Mouse (Mus musculus): ENCODE measurements around the gene Rapsn.

Rapsn gene

DNA sequence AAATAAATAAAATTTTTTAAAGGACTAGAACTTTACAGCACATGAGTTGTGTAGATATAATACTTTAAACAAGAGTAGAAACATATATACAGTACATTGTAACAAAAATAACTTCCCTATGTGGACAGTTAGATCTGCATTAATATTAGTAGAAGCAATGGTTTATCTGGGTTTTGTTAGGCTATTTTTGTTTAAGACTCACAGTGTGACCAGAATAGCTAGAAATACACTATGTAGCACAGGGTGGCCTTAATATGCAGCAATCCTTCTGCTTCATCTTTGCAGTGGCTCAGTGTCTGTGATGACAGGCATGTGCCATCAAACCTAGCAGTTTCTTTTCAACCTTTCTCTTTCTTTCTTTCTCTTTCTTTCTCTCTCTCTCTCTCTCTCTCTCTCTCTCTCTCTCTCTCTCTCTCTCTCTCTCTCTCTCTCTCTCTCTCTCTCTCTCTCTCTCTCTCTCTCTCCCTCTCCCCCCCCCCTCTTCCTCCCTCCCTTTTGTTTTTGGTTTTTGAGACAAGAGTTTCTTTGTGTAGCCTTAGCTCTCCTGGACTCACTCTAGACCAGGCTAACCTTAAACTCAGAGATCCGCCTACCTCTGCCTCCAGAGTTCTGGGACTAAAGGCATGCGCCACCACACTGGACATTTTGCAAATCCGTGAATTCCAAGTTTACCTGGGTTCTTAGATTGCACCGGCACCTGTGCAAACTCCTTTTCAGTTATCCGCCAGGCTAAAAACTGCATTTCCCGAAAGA, 17.9 kb downstream of the Rapsn start:
- peak; percentile 51 for DNase-seq (ENCODE audit: low read depth, low spot score)

DNA sequence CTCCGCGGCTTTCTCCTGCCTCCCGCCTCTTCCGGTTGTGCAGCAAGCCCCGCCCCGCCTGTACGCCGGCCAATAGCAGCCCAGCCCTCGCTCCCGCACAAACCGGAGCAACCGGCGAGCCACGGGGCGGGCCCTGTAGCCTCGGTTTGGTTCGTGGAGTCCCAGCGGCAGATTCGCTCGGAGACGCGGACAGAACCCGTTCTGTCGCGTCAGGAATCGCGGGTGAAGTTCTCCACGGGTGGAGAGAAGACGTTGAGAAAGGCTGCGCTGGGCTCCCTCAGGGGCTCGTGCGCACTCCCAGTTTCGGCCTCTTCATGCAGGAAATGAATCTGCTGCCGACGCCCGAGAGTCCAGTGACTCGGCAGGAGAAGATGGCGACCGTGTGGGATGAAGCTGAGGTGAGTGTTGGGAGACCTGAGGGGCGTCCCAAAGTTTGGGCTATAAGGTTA, 18.5 kb downstream of the Rapsn start, which contains the start of gene Psmc3:
Gene Psmc3, plus strand, starts transcription at position 76 of the 449 bp plus-strand sequence.
- DNase-seq (ENCODE audit: low read depth, low spot score), result peak; percentile 95

DNA sequence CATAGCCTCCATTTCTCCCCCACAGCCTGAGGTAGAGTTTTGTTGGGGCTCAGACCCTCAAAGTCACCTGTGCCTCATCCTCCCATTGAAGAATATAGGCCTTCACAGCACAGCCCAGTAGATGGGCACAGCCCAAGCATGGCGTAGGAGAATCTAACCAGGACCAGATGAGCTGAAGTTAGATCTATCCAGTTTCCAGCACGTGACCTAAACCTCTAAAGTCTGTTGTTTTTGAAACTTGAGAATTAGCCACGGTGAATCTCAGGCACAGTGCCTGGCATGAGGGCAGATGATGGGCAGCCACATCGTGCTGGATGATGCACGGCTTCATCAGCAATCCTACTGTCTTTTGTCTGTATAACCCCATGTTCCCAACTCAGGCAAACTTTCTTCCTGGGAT, 23.0 kb downstream of the Rapsn start:
- DNase-seq (ENCODE audit: low read depth, low spot score), result no peak

DNA sequence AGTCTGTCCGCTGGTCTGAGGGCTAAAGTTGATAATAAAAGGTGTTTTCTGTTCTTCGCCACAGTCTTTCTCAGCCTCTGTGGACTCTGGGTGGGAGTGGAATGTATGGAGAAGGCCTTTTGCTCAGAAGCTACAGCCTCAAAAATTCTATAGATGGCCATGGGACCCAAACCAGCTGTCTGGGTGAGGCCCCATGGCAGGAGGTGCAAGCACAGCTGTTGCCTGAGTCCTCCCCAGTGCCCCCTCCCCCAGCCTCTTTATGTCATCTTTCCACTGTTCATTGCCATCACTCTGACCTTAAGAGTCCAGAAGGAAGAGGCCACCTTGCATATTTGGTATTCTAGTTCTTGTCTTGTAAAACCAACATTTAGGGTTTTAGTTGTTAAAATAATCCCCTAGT, 24.0 kb downstream of the Rapsn start:
- no peak for DNase-seq (ENCODE audit: low read depth, low spot score)

DNA sequence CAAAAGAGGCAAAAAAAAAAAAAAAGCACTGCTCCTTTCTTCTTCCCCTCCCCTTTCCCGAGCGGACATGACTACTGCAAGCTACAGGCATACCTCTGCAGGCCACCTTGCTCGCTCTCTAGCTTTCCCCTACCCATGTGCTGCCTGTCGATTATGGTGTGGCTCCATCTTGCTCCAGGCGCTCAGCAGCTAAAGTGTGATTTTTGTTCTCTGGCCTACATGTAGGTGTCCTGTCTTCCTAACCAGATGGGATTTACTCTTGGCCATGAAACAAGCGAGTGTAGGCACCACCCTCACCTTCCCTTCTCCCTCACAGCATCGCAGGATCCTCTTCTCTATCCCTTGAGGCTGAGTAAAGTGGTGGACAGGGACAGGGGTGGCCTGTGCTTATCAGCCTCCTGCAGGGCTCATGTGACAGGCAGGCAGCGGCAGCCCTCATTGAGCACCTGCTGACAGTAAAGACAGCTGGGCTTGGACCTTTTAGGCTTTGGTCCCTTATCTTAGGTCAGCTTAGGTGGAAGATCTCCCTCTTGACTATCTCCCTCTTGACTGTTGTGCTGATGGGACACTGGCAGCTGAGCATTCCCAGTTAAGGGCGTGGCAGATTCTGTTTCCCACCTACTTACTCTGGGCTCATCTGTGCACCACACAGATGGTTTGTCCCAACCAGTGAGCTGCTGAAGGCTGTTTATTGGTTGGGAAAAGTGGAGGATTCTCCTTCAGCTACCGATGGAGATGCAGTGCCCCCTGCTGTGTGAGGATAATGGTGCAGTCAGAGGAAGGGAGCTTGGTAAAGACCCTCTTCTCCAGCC, 25.3 kb downstream of the Rapsn start:
- DNase-seq (ENCODE audit: low read depth, low spot score), result no peak

DNA sequence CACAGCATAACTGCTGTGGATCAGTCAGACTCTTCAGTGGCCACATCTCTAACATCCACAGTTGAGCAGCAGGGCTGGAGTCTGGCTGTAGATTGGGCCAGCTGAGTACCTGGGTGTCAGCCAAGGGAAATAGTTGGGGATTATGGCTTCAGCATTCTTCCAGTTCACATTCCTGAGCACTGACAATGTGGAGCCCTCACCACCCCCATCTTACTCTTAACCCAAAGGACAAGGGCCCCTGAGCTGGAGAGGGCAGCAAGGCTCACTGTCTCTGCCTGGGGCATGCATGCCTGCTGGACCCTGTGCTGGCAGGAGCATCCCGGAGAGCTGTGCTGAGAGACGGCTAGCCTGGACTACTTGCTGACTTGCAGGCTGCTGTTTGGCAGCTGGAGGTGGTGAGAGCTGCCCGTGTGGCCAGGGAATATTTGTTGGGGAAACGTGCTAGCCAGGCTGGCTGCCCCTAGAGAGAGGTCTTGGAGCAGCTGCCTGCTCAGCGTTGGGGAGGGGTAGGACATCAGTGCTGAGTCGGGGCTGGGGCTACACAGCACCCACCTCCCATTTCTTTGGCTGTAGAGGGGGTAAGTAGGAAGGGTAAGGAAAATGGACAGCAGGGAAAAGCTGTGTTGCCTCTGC, 26.5 kb downstream of the Rapsn start:
- DNase-seq (ENCODE audit: low read depth, low spot score), result no peak

DNA sequence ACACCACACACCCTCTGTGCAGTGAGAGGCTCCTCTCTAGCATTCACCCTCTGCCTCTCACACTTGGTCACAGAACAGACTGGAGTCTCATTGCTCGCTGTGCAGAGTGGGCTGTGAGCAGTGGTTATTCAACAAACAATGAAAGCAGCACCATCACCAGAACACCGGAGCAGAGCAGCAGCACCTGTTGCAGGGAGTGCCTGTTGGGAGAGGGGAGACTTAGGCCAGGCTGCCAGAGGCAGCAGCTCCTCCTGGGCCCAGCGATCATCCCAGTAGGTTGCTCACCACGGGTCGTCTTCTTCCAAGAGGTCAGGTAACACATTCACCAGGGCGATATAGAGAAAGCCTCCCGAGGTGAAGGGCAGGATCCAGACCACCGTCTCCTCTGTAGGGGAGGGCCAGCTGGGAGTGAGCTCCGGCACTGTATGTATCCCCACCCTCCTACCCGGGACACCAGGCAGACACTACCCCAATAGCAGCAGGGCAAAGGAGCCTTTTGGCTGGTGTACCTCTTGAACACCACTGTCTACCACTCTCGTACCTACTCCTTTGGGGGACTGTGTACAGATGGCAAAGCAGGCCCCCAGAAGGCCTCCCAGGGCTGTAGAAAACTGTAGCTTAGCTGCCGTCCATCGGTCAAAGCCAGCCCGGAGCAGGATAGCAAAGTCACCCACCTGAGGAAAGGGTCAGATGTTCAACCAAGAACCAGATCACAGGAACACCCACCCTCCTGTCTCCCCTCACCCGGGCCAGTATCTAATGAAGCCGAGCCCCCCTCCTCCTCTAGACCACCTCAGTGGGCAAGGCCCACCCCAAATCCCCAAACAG, 27.6 kb downstream of the Rapsn start:
- no peak for DNase-seq (ENCODE audit: low read depth, low spot score)

DNA sequence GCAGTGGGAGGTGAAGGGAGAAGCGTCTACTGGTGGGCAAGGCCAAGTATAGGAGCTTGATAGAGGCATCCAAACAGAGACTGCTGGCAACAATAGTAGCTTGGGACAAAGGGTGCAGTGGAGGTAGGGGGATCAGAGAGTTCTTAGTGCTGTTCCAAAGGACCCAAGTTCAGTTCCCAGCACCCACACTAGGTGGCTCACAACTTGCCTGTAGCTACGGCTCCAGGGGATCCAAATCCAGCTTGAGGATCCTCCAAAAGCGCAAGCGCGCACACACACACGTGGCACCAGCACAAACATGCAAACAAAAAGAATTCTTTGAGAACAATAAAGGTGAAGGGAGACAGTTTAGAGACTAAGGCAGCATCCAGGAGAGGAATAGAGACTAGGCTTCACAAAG, 28.8 kb downstream of the Rapsn start:
- no peak for DNase-seq (ENCODE audit: low read depth, low spot score)

DNA sequence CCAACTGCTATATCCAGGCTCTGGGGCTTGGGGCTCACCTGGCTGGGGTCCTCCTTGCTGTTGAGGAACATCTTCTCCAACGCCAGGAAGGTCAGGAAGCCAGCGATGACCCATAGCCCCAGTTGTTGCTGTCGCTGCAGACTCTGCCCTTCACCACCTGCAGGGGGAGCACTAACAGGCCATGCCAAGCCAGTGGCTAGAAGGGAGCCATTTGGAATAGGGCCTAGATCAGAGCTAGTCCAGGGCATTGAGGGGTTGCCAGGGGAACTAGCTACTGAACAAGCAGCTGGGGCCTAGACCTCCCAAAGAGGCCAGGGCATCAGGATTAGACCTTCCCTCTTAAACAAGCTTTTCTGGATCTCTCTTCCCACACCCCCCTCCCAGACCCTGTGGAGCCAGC, 30.1 kb downstream of the Rapsn start:
- peak; percentile 55 for DNase-seq (ENCODE audit: low read depth, low spot score)

DNA sequence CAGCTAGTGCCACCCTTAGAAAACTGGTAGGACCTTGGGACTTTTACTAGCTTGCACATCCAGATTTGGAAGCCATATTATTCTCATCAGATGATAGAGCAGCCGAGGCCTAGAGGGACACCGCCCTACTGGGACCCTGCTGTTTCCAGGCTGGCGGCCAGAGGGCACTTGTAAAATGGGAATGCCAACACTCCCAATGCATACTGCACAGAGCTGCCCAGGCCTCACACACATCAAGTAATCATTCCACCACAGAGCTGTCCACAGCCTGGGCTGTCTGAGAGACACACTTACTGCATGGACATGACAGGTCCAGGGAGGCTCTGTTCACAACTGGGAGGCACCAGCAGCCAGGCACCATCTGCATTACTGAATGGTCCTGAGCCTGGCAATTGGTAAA, 31.0 kb downstream of the Rapsn start:
- no peak for DNase-seq (ENCODE audit: low read depth, low spot score)

DNA sequence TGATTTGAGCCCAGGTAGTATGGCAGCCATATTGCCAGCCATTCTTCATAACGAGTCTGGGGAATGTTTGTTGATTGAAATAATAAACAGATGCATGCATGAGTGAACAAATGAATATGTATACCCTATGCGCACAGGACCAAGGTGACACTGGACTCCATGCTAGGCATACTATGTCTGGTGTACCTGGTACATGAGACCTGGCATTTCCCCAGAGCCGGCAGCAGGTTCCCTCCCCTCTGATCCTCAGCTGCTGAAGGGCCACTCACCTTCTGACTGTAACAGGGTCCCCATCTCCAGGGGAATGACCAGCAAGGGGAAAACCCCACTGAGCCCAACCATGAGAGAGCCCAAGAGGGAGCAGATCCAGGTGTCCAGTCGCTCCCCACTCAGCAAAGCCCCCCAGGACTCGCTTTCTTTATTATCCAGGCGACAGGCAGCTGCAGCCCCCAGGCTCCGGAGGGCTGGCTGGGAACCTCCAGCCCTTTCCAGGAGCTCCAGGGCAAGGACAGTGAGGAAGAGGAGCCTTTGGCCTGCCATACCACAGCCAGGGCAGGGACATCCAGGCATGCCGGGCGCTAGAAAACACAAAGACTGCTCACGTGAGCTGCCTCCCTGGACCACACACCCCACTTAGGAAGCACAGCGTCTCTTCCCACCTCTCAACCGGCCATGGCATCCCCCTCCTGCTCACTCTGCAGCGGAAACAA, 32.9 kb downstream of the Rapsn start:
- DNase-seq (ENCODE audit: low read depth, low spot score), result no peak

DNA sequence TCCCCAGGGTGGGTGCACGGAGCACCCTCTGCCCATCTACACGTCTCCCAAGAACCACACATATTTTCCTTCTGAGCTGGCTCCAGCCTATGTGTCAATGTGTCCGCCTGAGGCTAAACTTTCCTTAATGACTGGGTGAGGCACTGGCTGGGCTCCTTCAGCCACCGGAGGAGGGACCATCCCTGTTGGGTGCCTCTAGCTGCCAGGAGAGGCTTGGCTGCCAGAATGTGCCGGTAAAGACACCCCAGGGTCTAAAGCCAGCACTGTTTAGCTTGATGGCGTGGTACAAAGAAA, 33.4 kb downstream of the Rapsn start:
- DNase-seq (ENCODE audit: low read depth, low spot score), result no peak

DNA sequence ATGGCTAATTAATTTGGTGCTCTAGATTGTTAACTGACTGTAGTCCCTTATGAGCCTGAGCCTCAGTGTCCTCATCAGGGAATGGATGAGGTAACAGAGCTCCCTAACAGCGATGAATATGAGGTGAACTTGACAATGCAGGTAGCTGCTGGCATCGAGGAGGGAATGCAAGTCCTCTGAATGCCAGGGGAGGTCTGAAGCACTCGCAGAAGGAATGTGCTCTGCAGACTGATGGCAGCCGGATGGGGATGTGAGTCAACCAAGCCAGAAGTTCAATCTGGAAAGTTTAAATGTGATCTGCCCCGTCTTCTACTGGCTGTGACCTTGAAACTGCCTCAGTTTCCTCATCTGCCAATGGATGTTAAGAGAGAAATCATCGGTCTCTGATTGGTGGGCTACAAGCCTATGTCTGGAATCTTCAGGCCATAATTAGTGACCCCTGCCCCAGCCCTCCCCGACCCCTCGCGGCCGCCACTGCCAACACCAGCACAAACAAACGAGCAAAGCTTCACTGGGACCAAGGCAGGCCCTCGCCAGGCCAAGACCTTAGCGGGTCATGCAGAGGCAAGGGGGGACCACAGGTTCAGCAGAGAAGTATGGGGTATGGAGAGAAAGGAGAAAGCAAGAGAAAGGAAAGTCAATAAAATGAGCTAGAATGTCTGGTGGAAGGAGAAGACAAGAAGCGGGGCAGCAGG, 34.0 kb downstream of the Rapsn start:
- no peak for DNase-seq (ENCODE audit: low read depth, low spot score)

DNA sequence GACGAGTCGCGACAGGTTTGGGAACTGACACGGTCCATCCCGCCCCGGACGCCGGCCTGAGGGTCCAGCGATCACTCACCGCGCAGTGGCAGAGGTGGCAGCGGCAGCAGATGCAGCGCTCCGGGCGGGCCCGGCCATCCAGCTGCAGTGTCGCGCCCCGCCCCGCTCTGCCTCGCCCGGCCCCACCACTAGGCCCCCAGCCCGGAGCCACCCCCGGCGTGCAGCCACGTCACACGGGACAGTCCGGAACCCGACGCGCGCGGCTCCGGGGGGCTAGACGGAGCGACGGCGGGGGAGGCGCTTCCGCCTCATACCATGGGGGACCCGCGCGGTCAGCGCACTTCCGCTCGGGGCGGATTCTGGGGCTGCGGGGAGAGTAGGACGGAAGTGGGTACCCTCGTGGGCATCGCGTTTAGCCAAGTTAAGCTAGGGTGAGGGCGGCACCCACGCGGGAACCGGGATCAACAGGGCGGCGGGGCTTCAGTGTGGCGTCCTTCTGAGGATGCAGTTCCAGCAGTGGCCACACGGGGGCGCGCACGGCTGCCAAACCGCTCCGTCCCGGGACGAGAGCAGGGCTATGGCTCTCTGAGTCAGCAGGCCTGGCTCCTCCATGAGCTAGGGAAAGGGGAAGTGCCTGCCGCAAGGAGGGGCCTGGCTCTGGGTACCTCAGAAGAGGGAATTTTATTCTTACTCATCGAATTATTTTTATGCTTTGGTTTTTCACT, 34.8 kb downstream of the Rapsn start, which contains the start of gene Slc39a13:
Gene Slc39a13, minus strand, starts transcription at position 342 of the 725 bp plus-strand sequence.
- DNase-seq (ENCODE audit: low read depth, low spot score), result peak; percentile 99

DNA sequence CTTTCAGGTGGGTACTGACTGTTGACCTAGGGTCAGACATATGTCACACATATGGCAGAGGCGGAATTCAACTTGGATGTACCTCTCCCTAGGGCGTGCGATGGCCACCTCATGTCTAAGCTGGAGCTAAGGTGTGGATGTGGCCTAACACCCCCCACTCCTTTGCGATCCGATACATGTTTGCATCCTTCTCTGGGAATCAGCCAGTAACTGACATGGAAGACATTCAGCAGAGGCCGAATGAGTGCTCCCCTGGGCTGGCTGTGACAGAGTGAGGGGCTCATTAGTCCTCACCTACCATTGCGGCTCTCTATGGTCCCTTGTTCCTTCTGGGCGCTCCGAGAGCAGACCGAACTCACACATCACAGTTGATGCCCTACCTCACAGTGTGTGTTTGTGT, 35.6 kb downstream of the Rapsn start:
- DNase-seq (ENCODE audit: low read depth, low spot score), result no peak

DNA sequence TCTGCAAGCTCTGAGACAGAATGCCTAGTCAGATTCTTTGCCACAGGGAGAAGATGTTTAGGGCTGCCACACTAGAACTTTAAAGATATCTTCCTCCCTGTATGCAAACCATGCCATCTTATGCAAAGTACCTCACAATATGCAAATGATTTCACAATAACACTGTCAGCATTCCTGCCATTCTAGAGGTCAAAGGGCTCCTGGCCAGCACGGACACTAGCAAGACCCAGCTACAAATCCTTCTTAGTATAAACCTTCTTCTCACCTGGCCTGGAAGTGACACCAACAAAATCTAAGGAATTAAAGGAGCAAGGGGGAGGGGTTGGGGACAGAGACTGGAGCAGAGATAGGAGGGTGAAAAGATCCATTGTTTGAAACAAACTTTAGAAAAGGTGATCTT, 36.7 kb downstream of the Rapsn start:
- peak; percentile 23 for DNase-seq (ENCODE audit: low read depth, low spot score)

DNA sequence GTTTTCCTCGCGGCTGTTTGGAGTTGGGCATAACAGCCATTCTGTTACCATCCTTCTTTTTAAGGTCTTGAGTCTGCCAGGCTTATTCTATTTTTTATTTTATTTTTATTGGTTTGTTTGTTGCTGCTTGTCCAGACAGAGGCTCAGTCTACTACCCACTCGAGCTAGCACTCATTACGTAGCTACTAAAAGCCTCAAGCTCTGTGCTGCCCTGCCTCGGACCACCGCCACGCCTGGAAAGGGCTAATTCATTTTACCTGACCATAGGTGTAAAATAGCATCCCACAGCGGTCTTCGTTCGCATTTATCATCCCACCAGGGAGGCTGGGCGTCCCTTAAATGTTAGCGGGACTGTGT, 42.5 kb downstream of the Rapsn start:
- DNase-seq (ENCODE audit: low read depth, low spot score), result no peak

DNA sequence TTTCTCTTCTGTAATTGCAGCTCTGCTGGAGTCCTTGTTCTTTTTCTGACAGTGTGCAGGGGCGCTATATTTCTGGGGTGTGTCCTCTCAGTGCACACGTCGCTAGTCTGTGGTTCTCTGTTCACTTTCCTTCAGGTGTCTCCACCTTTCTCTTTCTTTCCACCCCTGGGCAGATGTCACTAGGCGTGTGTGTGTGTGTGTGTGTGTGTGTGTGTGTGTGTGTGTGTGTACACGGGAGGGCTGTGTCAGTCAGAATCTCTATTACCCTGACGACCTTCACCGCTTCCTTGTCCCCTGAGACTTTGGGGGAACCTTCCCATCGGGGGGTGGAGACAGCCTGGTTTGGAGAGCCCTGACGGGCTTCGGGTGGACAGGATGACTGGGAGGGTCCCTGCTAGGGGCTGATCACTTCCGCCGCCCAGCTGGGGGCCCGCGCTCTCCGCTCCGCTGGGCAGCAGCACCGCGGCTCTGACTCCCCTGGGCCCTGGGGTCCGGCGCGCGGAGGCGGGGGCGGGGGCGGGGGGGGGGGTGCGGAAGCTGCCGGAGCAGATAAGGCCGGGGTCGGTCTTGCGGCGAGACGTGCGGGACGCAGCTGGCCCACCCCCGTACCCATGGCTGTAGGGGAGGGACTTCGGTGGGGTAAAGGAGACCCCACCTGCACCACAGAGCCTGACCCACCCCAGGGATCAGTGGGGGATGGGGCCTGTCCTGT, 43.0 kb downstream of the Rapsn start:
- peak; percentile 79 for DNase-seq (ENCODE audit: low read depth, low spot score)

DNA sequence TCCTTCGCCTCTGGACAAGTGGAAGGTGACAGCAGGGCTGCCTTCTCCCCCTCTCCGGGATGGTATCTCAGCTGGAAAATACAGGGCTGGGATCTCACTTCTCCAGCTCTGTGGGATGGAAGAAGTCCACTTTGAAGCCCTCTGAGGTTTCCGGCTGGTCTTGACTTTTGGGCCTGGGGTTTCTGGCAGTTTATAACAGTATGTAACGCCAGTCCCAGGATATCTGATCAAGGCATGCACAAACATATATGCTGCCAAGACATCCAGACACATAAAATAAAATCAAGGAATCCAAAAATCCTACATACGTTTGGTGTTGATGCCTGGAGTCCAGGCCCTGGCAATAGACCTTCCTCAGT, 43.6 kb downstream of the Rapsn start:
- no peak for DNase-seq (ENCODE audit: low read depth, low spot score)

Data from A20 (cell line).